Mouse (Mus musculus): ENCODE measurements around the gene Smarcd3.

The Smarcd3 gene

DNA sequence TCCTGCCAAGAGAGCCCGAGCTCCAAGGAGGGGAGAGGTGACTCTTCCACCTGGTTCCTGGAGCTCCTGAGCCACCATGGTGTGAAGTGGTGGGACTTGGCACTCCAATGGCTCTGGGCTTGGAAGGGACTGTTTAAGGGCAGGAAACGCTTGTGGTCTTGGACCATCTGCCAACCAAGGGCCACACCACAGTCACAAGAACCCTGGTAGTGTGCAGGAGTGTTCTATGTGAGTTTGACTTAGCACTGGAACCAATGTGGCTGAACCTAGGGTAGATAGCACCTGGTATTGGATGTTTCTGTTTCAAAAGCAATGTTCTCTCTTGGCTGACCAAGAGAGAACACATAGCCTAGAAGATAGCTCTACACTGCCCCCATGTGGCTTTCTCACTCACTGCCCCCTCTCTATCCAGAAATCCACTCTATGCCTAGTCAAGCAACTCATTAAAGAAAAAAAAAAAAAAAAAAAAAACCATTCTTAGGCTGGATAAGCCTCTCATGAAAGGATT lies 26.9 kb downstream of the Smarcd3 start:
- DNase-seq (ENCODE audit: low spot score in 2 of 2), result peak; percentile 86 to 89

DNA sequence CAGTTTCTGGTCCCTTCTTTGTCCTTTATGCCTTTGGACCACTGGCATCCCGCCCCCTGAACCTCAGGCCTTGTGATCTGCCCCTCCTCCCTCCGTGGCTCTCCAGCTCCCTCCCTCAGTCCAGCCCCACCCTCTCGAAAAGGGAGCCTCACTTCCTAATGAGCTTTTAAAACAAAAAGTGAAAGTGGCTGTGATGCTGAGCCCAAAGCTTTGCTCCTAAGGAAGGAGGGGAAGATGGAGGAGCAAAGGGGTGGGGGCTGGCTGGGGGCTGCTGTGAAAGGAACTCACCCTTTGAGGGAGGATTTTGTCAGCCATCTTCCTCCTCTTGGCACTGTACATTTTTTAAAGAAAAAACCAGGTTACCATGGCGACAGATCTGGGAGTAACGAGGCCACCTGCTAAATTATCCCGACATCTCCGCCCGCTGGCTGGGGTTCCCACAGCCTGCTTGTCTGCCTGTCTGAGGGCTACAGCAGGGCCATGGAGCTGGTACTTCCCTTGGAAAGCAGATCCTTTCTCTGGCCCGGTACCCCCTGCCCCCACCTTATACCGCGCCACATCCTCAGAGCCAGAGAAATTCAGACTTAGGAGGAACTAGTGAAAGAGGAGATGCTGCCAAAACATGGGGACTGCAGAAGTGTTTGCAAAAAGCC lies 27.6 kb downstream of the Smarcd3 start:
- peak; percentile 88 to 93 for DNase-seq (ENCODE audit: low spot score in 2 of 2)

DNA sequence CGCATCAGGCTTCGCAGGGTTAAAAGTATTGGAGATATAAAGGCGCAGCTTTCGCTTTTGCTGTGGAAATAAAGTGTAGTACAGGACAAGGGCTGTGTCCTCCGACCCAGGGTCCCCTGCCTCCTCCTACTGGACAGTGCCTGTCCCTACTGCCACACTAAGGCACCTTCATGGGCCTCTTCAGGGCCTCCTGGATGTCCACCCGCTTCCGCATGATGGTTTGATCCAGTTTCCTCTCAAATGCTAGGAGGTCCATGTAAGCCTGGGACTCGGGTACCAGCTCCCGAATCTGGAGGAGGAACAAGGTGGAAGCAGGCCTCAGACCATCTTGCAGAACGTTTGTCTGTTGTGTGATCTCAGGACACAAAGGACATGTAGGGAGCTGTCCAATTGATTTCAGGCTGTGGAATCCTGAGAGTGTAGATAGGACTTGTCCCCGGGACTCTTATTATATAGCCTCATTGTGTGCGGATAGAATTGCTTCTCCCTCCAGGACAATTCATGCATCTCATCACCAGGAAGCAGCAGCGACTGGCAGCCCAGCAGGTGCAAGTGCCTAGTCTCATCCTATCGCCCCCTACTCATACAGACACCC lies 28.3 kb downstream of the Smarcd3 start:
- DNase-seq (ENCODE audit: low spot score in 2 of 2), result no peak

- DNase-seq (ENCODE audit: low spot score in 2 of 2), result no peak
Observed at GRCm38 (mm10) chr5:24595261-24595660, 28.9 kb downstream of the Smarcd3 start.

DNA sequence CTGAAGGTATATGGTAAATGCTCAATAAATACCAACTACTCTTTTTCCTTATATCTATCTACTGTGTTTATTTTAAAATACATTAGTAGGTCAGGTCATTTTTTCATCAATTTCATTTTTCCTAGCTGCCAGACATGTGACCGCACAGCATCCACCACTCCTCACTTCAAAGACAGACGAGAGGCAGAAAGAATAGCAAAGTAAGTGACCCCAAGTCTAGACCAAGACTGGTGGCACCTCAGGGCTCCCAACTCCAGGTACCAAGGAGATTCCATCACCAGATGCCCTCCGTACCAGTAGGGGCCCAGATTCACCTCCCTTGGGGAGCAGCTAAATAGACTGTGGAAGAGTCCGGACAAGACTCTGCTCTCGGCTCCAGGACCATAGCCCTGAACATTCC lies 29.9 kb downstream of the Smarcd3 start:
- DNase-seq (ENCODE audit: low spot score in 2 of 2), result no peak

- DNase-seq (ENCODE audit: low spot score in 2 of 2), result no peak
Observed at GRCm38 (mm10) chr5:24593928-24594327, 30.3 kb downstream of the Smarcd3 start.

DNA sequence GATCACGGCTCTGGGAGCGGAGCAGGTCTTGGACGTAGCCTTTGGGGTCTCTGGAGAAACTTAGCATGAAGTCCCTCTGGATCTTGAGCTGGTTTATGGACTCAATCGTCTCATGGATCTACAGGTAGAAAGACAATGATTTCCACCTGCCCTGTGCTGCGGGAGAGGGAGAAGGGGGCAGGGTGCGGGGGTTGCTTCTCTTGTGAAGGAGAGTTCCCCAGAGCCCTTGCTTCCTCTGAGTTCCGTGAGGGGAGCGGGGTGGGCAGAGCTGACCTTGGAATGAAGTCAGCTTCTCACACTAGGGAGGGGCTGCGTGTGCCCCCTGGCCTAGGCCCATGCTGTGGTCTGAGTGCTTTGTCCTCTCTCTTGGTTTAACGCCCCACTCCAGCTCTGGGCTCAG lies 31.0 kb downstream of the Smarcd3 start:
- no peak for DNase-seq (ENCODE audit: low spot score in 2 of 2)

DNA sequence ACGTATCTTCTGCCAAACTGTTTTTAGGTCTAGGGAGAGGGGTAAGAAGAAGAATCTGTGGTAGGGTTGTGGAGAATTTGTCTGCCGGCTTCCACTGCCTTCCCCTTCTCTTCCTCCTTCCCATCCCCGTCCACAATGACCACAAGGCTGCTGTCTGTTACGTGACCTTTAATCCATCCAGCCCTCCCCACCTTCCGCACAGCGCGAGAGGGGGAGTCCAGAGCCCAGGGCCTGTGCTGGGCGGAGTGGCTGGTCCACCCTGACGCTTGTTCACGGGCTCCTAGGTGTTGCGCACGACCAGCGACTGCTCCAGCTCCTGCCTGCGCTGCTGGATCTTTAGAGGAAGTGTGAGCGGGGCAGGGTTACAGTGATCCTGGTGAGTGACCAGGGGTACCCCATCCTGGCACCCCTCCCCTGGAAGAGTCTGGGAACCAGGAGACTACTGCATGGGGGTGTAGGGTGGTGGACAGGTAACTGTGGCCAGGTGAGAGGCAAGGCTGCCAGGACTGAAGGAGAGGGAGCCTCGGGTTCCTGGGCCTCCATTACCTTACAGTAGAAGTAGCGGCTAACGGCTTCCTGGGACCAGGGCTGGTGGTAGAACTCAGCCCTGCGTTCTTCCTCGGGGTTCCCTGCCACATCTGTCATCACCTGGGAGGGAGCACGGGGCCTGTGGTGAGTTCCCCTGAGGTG lies 31.6 kb downstream of the Smarcd3 start:
- no peak for DNase-seq (ENCODE audit: low spot score in 2 of 2)

GRCm38 (mm10) chr5:24591796-24592470 lies 32.3 kb downstream of the Smarcd3 start:
- DNase-seq (ENCODE audit: low spot score in 2 of 2), result no peak

DNA sequence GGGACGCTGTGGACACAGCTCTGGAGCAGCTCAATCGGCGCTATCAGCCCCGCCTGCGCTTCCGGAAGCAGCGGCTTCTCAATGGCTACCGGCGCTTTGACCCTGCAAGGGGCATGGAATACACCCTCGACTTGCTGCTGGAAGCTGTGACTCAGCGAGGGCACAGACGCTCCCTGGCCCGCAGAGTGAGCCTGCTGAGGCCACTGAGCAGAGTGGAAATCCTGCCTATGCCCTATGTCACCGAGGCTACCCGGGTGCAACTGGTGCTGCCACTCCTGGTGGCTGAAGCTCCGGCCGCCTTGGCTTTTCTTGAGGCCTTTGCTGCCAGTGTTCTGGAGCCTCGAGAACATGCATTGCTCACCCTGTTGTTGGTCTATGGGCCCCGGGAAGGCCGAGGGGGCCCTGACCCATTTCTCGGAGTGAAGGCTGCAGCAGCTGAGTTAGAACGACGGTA lies 32.9 kb downstream of the Smarcd3 start:
- DNase-seq (ENCODE audit: low spot score in 2 of 2), result no peak

DNA sequence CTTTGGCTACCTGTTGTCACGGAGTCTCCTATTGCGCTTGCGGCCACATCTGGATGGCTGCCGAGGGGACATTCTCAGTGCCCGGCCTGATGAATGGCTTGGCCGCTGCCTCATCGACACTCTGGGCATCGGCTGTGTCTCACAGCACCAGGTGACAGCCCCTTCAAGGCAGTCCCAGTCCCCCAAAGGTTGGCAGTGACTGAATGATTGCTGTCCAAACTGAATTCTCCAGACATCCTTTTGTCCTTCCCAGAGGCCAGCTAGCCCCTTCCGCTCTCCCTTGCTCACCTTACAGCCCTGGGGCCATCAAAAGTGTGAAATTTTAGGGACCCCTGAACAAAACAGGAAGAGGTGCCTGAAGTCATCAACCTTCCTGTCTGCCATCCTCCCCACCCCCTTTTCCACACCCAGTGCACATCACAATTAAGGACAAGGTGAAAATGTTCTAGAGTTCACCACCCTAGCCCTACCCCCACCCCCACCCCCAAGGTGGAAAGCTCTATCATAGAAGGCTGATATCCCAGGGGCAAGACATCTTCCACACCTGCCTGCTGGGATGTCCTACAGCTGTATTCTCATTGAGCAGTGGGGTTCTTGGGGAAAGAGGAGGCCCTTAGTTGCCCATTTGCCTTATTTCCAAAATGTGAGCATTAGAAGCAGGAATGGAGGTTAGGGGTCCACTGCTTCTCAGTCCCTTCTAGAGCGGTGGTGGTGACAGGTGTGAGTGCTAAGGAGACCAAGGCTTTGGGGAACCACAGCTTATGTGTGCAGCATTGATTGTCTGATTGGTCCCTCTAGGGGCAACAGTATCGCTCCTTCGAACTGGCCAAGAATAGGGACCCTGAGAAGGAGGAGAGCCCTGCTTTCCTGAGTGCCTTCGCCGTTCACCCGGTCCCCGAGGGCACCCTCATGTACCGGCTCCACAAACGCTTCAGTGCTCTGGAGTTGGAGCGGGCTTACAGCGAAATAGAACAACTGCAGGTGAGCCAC lies 34.4 kb downstream of the Smarcd3 start:
- DNase-seq (ENCODE audit: low spot score in 2 of 2), result no peak

- DNase-seq (ENCODE audit: low spot score in 2 of 2), result peak; percentile 55 to 67
Observed at GRCm38 (mm10) chr5:24587200-24587577, 37.0 kb downstream of the Smarcd3 start.

- DNase-seq (ENCODE audit: low spot score in 2 of 2), result peak; percentile 91 to 92
Observed at GRCm38 (mm10) chr5:24586547-24587199, 37.5 kb downstream of the Smarcd3 start, which contains the start of gene Chpf2. Gene Chpf2, plus strand, starts transcription at chr5:24586741.

- no peak for DNase-seq (ENCODE audit: low spot score in 2 of 2)
Observed at GRCm38 (mm10) chr5:24586106-24586505, 38.1 kb downstream of the Smarcd3 start.

DNA sequence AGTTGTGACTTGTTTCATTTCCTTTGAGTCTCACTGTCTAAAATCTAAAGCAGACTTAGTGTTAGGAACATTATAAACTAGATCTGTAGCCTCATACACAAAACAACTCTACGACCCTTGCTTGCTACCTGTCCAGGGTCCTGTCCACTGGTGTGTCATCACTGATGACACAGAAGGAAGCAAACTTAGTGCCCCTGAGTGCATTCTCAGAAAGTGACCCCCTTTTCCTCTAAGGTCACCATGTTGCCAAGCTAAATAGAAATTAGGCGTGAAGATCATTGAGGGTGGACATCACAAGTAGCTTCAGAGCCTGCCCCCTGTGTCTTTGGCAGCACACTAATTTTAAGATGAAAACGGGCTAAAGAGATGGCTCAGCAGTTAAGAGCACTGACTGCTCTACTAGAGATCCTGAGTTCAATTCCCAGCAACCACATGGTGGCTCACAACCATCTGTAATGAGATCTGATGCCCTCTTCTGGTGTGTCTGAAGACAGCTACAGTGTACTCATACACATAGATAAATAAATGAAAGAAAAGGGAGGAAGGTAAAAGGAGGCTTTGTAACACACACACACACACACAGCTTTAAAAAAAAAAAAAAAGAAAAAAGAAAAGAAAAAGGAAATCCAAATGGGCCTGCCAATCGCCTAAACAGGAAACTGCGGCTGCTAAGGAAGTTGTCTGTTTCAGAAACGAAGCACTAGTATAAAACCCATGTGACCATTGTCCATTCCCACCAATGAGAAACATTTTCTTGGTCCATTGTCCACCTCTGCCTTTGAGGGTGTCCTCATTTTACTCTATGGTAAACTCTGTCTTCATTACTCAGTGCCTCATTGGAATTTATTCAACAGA lies 45.9 kb downstream of the Smarcd3 start:
- DNase-seq (ENCODE audit: low spot score in 2 of 2), result no peak

DNA sequence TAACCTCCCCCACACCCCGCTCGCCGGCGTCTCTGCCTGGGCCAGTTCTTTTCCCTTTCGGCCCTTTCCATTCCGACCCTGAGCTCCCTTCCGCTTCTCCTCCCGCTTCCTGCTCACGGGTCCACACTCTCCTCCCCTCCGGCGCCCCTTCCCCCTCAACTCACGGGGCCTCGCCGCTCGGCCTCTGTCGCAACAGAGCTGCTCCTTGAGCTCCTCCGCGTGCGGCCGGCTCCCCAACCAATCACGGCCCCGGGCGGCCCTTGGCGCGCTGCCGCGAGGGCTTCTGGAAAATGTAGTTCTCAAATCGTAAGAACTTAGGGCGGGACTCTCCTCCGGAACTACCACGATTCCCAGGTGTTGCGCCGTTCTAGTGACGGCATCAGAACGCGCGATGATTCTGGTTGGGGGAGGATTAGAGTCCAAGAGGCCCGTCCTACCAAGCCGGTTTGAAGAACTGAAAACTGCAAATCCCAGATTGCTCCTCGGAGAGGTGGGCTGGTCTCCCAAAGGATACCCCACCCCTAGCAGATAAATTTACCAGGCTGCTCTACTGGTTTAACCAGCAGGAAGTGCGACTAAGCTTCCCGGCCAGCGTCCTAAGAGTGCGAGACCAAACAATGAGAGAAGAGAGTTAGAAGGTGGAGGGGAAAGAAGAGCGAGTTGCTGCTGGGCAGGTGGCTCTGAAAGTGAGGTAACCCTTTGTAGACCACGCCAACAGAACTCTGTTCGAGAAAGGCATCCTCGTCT lies 46.9 kb downstream of the Smarcd3 start, which contains the start of gene Abcf2:
Abcf2 (minus strand) TSS at position 285 of the 747 bp plus-strand sequence.
- DNase-seq (ENCODE audit: low spot score in 2 of 2), result peak; percentile 100

GRCm38 (mm10) chr5:24576801-24577182 lies 47.4 kb downstream of the Smarcd3 start:
- DNase-seq (ENCODE audit: low spot score in 2 of 2), result peak in 1 of 2 experiments; percentile 52

GRCm38 (mm10) chr5:24575948-24576347 lies 48.3 kb downstream of the Smarcd3 start:
- no peak for DNase-seq (ENCODE audit: low spot score in 2 of 2)

- DNase-seq (ENCODE audit: low spot score in 2 of 2), result no peak
Observed at GRCm38 (mm10) chr5:24556709-24557108, 67.5 kb downstream of the Smarcd3 start, which contains the start of gene 4931409K22Rik. Gene 4931409K22Rik, minus strand, starts transcription at chr5:24556809.

Data from right cerebral cortex, postnatal 10 days (tissue).